Mouse (Mus musculus) C2C12 (cell line): ENCODE results near the gene Cdr2. TPM values are rescaled to one million over a fixed set of nuclear protein-coding genes. Genes with fewer than 3 reads are reported as not detected.
"Not testable (repeated sequence)": the region's sequence is repeated elsewhere in the genome, so short reads cannot be mapped to it uniquely, and the experiment has no call there.

Experiments
- H3K27me3 ChIP-seq: one replicate; pipeline ENCODE4 v1.6.1; 2011; ENCODE audit not compliant: control insufficient read depth, insufficient read depth, insufficient read length
- H3K36me3 ChIP-seq: one replicate; pipeline ENCODE4 v1.6.1; 2011; ENCODE audit not compliant: control insufficient read depth, insufficient read depth
- H3K4me3 ChIP-seq: one replicate; pipeline ENCODE4 v1.5.1; 2011; ENCODE audit warnings: mild to moderate bottlenecking, control low read depth; ENCODE audit not compliant: poor library complexity, insufficient read depth, severe bottlenecking
- H3K79me2 ChIP-seq: one replicate; pipeline ENCODE4 v1.6.1; 2011; ENCODE audit not compliant: control insufficient read depth, insufficient read depth
- H3K79me3 ChIP-seq: one replicate; pipeline ENCODE4 v1.6.1; 2011; ENCODE audit warnings: low read depth, control low read depth
- H3ac ChIP-seq: one replicate; pipeline ENCODE3; 2011; ENCODE audit warnings: low read depth; ENCODE audit not compliant: control insufficient read depth, insufficient read length
- CEBPB ChIP-seq: IDR thresholded peaks from one replicate; pipeline ENCODE4 v1.6.1; 2011; ENCODE audit warnings: low read depth, mild to moderate bottlenecking, control low read depth, moderate library complexity
- CTCF ChIP-seq: IDR thresholded peaks from one replicate; pipeline ENCODE4 v1.5.1; 2011; ENCODE audit not compliant: control insufficient read depth, insufficient read depth, insufficient read length
- FOSL1 ChIP-seq: IDR thresholded peaks from one replicate; pipeline ENCODE4 v1.8.0; 2011; ENCODE audit warnings: mild to moderate bottlenecking, low read length; ENCODE audit not compliant: poor library complexity, insufficient read depth, severe bottlenecking
- MAX ChIP-seq: IDR thresholded peaks from one replicate; pipeline ENCODE4 v1.6.1; 2011; ENCODE audit warnings: mild to moderate bottlenecking, control low read depth
- MYOD1 ChIP-seq: IDR thresholded peaks from one replicate; pipeline ENCODE4 v1.6.1; 2011; ENCODE audit warnings: low read depth; ENCODE audit not compliant: control insufficient read depth, insufficient read length
- MYOG ChIP-seq: IDR thresholded peaks from one replicate; pipeline ENCODE4 v1.6.1; 2011; ENCODE audit not compliant: control insufficient read depth, insufficient read length; ENCODE audit errors: extremely low read depth
- USF1 ChIP-seq: IDR thresholded peaks from one replicate; pipeline ENCODE4 v1.6.1; 2011; ENCODE audit warnings: low read depth, mild to moderate bottlenecking, control low read depth, moderate library complexity
- long read RNA-seq, 2 experiments: library from polyadenylated mRNA; unstranded; transcript quantifications; one replicate each; pipeline ENCODE4 v2.0.0; 2019 to 2020
- polyA plus RNA-seq: library from polyadenylated mRNA; unstranded; fragments of >200 nt; fragmentation: generic; extraction: Trizol; gene quantifications from one replicate; pipeline ENCODE4 v1.2.1, GENCODE M21; 2012; ENCODE audit warnings: missing spikeins

The Cdr2 gene
- 19.3 TPM for polyA plus RNA-seq
- long read RNA-seq, experiment 1, partial matches to known transcripts = 2 of 3 reads
- long read RNA-seq, experiment 1, other reads (novel, unspliced or antisense) = 0 of 3 reads
- long read RNA-seq, experiment 2, partial matches to known transcripts = 1 of 3 reads
- long read RNA-seq, experiment 2, other reads (novel, unspliced or antisense) = 1 of 3 reads

DNA sequence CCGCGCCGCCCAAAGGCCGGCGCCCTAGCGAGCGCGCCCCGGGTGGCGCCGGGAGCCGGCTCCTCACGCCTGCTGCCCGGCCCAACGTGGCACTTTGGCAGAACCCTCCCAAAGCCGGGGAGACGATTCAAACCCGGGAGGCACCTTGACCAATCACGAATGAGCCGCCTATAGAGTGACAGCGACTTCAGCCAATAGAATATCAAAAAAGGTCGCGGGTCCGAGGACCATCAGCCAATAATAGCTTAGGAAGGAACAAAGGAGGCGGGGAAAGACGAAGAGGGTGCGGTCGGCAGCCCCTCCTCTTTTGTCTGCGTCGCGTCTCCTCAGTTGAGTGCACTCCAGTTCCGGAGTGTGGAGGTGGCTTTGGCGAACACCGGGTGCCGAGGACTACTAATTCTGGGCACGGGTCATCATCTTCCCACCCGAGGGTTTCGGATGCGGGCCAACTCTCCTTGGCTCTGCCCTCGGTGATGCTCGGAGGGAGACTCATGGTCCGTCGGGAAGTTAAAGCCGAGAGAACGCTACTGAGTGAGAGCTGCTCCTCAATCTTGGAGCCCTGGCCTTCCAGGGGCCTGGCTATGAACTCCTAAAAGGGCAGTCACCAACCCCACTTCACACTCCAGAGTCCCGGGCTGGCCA, at the start of gene Cdr2, which contains the start of gene Mfsd13b:
Gene Cdr2 (minus strand): TSS at position 113 of the 642 bp plus-strand sequence.
Gene Mfsd13b (plus strand): TSS at position 310 of the 642 bp plus-strand sequence.
- peak within 1 kb of the TSS; percentile 74 for H3ac ChIP-seq
- H3K27me3 ChIP-seq = no peaks in the 10 kb centered on the region
- TF ChIP-seq FOSL1 (no peak), MYOD1 (no peak), MAX (peak; percentile 66)
- peak within 1 kb of the TSS; percentile 55 for H3K4me3 ChIP-seq
- H3K79me2 ChIP-seq = peaks cover 46% of the 10 kb centered on the region
- H3K79me3 ChIP-seq = peaks cover 33% of the 10 kb centered on the region
- H3K36me3 ChIP-seq = peaks cover 14% of the 10 kb centered on the region

DNA sequence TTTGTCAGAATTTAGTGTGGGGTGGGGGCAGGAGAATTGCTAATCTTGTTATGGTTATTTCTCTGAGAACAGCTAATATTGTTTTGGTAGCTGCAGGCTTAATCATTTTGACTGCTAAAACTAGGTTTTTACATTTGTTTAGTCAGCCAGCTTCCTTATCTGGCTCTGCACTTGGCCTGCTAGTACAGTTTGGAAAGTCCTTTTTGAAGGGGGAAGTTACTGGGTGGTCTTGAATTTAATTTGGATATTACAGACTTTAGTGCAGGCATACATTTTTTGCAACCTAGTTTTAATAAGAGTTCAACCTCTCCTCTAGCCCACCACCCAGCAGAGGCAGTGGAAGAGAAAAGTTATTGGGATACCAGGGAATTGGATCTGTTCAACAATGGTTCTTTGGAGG, 47.8 kb upstream of the Cdr2 start:
- not testable (repeated sequence) for H3K79me3 ChIP-seq, H3ac ChIP-seq, H3K4me3 ChIP-seq, H3K36me3 ChIP-seq, H3K79me2 ChIP-seq
- H3K27me3 ChIP-seq = peaks cover 12% of the 10 kb centered on the region

DNA sequence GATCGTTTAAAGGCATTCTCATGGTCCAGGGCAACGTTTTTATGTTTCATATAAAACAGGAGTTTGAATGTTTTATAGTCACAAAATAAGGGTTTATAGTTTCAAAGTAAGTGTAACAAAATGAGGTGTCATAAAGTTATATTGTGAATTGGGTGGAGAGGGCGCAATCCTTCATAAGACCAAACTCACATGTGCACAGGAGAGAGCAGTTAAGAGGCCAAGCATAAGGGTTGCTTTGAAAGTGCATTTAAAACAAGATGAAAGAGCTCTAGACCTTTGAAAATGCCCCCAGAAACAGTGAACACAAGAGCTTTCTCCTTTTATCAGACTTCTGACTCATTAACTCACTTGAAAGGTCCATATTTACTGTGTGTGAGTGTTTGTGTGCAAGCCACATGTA, 44.2 kb upstream of the Cdr2 start:
- Histone ChIP-seq H3K79me2 (no peaks in the 10 kb centered on the region), H3K27me3 (peaks cover 19% of the 10 kb centered on the region), H3ac (no peak overlapping the region), H3K4me3 (no peak overlapping the region), H3K36me3 (no peaks in the 10 kb centered on the region), H3K79me3 (no peaks in the 10 kb centered on the region)
- TF ChIP-seq USF1 = no peak
- TF ChIP-seq MAX = no peak
- TF ChIP-seq CEBPB = no peak
- no peak for TF ChIP-seq FOSL1
- TF ChIP-seq MYOG = no peak
- TF ChIP-seq MYOD1 = no peak
- no peak for TF ChIP-seq CTCF

DNA sequence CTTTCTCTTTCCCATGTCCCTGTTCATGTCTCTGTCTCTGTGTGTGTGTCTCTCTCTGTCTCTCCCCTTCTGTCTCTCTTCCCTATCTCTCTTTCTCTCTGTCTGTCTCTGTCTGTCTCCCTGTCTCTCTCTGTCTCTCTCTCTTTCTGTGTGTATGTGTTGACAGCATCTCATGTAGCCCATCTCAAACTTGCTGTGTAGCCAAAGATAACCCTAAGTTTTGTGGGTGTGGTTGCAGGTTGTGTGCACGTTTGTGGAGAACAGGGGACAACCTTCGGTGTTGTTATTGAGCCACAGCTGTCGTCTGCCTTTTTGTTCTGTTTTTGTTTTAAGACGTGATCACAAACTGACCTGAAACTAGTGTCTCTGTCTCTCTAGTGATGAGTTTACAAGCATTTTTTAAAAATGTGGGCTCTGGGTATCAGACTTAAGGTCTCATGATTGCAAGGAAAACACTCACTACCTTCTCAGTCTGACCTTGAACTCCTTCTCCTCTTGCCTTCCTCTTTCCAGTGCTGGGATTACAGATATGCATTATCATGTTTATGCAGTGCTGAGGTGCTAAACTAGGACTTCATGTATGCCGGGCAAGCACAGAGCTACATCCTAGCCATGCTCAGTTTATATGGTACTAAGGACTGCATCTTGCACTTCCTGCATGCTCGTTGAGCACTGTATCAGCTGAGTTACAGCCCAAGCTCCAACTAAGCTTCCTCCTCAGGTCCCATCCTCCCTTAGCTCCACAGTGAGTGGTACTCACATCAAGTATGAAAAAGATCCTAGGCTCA, 43.3 kb upstream of the Cdr2 start:
- H3K36me3 ChIP-seq = no peaks in the 10 kb centered on the region
- H3K79me2 ChIP-seq = no peaks in the 10 kb centered on the region
- H3ac ChIP-seq = no peak overlapping the region
- H3K4me3 ChIP-seq = no peak overlapping the region
- H3K27me3 ChIP-seq = peaks cover 19% of the 10 kb centered on the region
- H3K79me3 ChIP-seq = no peaks in the 10 kb centered on the region
- TF ChIP-seq CEBPB (no peak), USF1 (no peak), FOSL1 (no peak), MAX (no peak), MYOG (no peak), CTCF (no peak), MYOD1 (no peak)

DNA sequence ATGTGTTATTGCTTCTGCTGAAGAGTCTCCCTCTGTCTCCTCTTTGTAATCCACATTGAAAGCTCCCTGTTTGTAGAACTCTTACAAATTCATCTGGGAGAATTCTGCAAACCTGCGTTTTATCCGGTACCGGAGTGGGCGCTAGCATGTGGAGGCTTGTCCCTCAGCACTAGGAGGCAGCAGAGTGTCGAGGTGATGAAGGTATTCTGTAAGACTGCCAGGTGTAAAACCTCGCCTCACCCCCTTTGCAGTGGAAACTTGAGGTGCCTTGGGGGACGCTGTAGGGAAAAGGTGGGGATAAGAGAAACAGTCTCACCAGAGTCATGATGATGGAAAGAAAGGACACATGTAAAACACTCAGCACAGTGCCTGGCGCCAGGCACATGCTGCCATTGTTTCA, 38.2 kb upstream of the Cdr2 start:
- no peak for TF ChIP-seq MYOG
- no peak for TF ChIP-seq CEBPB
- TF ChIP-seq FOSL1 = no peak
- no peak for TF ChIP-seq MYOD1
- no peak for TF ChIP-seq USF1
- TF ChIP-seq MAX = no peak
- H3K36me3 ChIP-seq = no peaks in the 10 kb centered on the region
- peaks cover 16% of the 10 kb centered on the region for H3K27me3 ChIP-seq
- no peaks in the 10 kb centered on the region for H3K79me3 ChIP-seq
- no peak overlapping the region for H3K4me3 ChIP-seq
- H3K79me2 ChIP-seq = no peaks in the 10 kb centered on the region
- H3ac ChIP-seq = no peak overlapping the region

DNA sequence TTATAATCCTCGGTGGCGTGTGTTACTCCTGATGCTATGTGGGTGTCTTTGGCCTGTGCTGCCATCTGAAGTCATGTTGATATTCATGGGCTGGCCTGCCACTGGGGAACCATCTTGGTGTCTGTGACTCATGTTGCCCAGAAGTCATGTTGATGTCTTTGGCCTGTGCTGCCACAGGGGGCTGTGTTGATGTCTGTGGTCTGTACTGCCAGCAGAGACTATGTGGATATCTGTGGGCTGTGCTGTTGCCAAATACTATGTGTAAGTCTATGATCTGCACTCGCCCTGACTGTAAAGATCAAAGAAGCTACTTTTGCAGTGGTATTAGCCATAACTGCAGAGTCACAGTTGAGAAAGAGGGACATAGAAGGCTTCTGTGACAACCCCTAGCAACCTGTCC, 36.7 kb upstream of the Cdr2 start:
- Histone ChIP-seq H3K79me2 (no peaks in the 10 kb centered on the region), H3K36me3 (no peaks in the 10 kb centered on the region), H3ac (no peak overlapping the region), H3K4me3 (no peak overlapping the region), H3K27me3 (peaks cover 26% of the 10 kb centered on the region), H3K79me3 (no peaks in the 10 kb centered on the region)
- no peak for TF ChIP-seq FOSL1
- TF ChIP-seq CTCF = no peak
- no peak for TF ChIP-seq USF1
- no peak for TF ChIP-seq MYOD1
- TF ChIP-seq CEBPB = no peak
- TF ChIP-seq MYOG = no peak
- no peak for TF ChIP-seq MAX
